Mouse (Mus musculus) CH12.LX (cell line): Measurements from ENCODE around the gene Ddx4. TPM values are rescaled to one million over a fixed set of nuclear protein-coding genes. Genes with fewer than 3 reads are reported as not detected.

Experiments used
- DNase-seq: peaks from one replicate; pipeline ENCODE4 v3.0.0-alpha.2; 2013; ENCODE audit errors: extremely low read depth
- H3K27ac ChIP-seq: 2 replicates; pipeline ENCODE4 v1.5.1; 2012; ENCODE audit warnings: low read depth, mild to moderate bottlenecking, control low read depth, moderate library complexity; ENCODE audit not compliant: insufficient read depth
- H3K27me3 ChIP-seq: replicated peaks from 2 replicates; pipeline ENCODE3; 2012; ENCODE audit warnings: inconsistent platforms
- H3K36me3 ChIP-seq, 2 experiments: replicated peaks in 1 of 2; 2 replicates each; pipeline versions ENCODE3 to v1.6.1; 2012; ENCODE audit warnings: inconsistent platforms in 1 of 2, low read length in 1 of 2, mild to moderate bottlenecking in 1 of 2, mixed read lengths in 1 of 2, moderate library complexity in 1 of 2; ENCODE audit not compliant: control insufficient read depth in 1 of 2, insufficient read depth in 1 of 2
- H3K4me1 ChIP-seq, 2 experiments: 2 replicates each; pipeline ENCODE4 v1.6.1; 2012; ENCODE audit warnings: inconsistent platforms in 1 of 2, moderate library complexity in 1 of 2; ENCODE audit not compliant: insufficient read depth in 2 of 2, control insufficient read depth in 1 of 2
- H3K4me2 ChIP-seq: 2 replicates; pipeline ENCODE4 v1.6.1; 2012; ENCODE audit warnings: low read depth, mild to moderate bottlenecking, control low read depth; ENCODE audit not compliant: poor library complexity, insufficient read depth, severe bottlenecking
- H3K4me3 ChIP-seq, 3 experiments: fragments of 150-350 bp in 1 of 3; sonication (generic) in 1 of 3; replicated peaks in 1 of 3; 2 replicates each; pipeline versions ENCODE3 to v1.5.1; 2011 to 2012; ENCODE audit warnings: low read depth in 2 of 3, low read length in 2 of 3, mild to moderate bottlenecking in 2 of 3, moderate library complexity in 2 of 3, control low read depth in 1 of 3, improper control_type of control experiment in 1 of 3, inconsistent platforms in 1 of 3, mixed read lengths in 1 of 3; ENCODE audit not compliant: poor library complexity in 1 of 3
- H3K79me2 ChIP-seq: replicated peaks from 2 replicates; pipeline ENCODE4 v1.6.1; 2012; ENCODE audit warnings: mild to moderate bottlenecking, moderate library complexity; ENCODE audit not compliant: control insufficient read depth, poor library complexity, insufficient read depth, severe bottlenecking; ENCODE audit errors: extremely low read depth
- H3K9ac ChIP-seq: 2 replicates; pipeline ENCODE4 v1.6.1; 2012; ENCODE audit warnings: low read depth, mild to moderate bottlenecking, control low read depth, moderate library complexity; ENCODE audit not compliant: insufficient read depth
- H3K9me3 ChIP-seq: replicated peaks from 2 replicates; pipeline ENCODE3; 2012; ENCODE audit warnings: low read length, inconsistent platforms, mixed read lengths
- BHLHE40 ChIP-seq: IDR thresholded peaks from 2 replicates; pipeline ENCODE4 v1.6.1; 2011; ENCODE audit warnings: mild to moderate bottlenecking, low read depth, low read length, improper control_type of control experiment
- CHD1 ChIP-seq: IDR thresholded peaks from 2 replicates; pipeline ENCODE4 v1.6.1; 2012; ENCODE audit warnings: low read depth, low read length, improper control_type of control experiment, inconsistent platforms
- CHD2 ChIP-seq: IDR thresholded peaks from 2 replicates; pipeline ENCODE4 v1.6.1; 2011; ENCODE audit warnings: low read length, improper control_type of control experiment
- CTCF ChIP-seq, 2 experiments: IDR thresholded peaks in 1 of 2; conservative IDR thresholded peaks in 1 of 2; 2 replicates each; pipeline ENCODE4 v1.5.1; 2011 to 2012; ENCODE audit warnings: low read depth in 2 of 2, low read length in 2 of 2, improper control_type of control experiment in 1 of 2, inconsistent platforms in 1 of 2, mild to moderate bottlenecking in 1 of 2, moderate library complexity in 1 of 2
- GABPA ChIP-seq: IDR thresholded peaks from 2 replicates; pipeline ENCODE4 v1.6.1; 2012; ENCODE audit warnings: low read depth, low read length, improper control_type of control experiment, inconsistent platforms; ENCODE audit not compliant: insufficient replicate concordance
- IRF4 ChIP-seq: IDR thresholded peaks from 2 replicates; pipeline ENCODE4 v1.6.1; 2014; ENCODE audit warnings: low read depth, mild to moderate bottlenecking, inconsistent platforms, low read length, improper control_type of control experiment
- JUND ChIP-seq: conservative IDR thresholded peaks from 2 replicates; pipeline ENCODE4 v1.6.1; 2011; ENCODE audit warnings: low read depth, low read length, improper control_type of control experiment
- KAT2A ChIP-seq: IDR thresholded peaks from 2 replicates; pipeline ENCODE4 v1.6.1; 2012; ENCODE audit warnings: low read length, improper control_type of control experiment, inconsistent platforms; ENCODE audit not compliant: insufficient replicate concordance
- MAX ChIP-seq: IDR thresholded peaks from 2 replicates; pipeline ENCODE4 v1.6.1; 2011; ENCODE audit warnings: low read length, improper control_type of control experiment
- MAZ ChIP-seq: IDR thresholded peaks from 2 replicates; pipeline ENCODE4 v1.6.1; 2012; ENCODE audit warnings: low read depth, mild to moderate bottlenecking, inconsistent platforms, low read length, improper control_type of control experiment, moderate library complexity
- NELFE ChIP-seq: IDR thresholded peaks from 2 replicates; pipeline ENCODE4 v1.6.1; 2011; ENCODE audit warnings: low read depth, low read length, improper control_type of control experiment
- PAX5 ChIP-seq: IDR thresholded peaks from 2 replicates; pipeline ENCODE4 v1.6.1; 2012; ENCODE audit warnings: low read length, inconsistent platforms, mixed read lengths
- POLR2A ChIP-seq: IDR thresholded peaks from 2 replicates; pipeline ENCODE4 v1.6.1; 2011; ENCODE audit warnings: low read depth, mild to moderate bottlenecking, improper control_type of control experiment, low read length
- POLR2AphosphoS2 ChIP-seq: IDR thresholded peaks from 2 replicates; pipeline ENCODE4 v1.6.1; 2011; ENCODE audit warnings: low read depth, low read length, improper control_type of control experiment
- RAD21 ChIP-seq: IDR thresholded peaks from 2 replicates; pipeline ENCODE4 v1.6.1; 2011; ENCODE audit warnings: low read depth, mild to moderate bottlenecking, low read length, improper control_type of control experiment, moderate library complexity
- RCOR1 ChIP-seq: conservative IDR thresholded peaks from 2 replicates; pipeline ENCODE4 v1.6.1; 2012; ENCODE audit warnings: low read depth, mild to moderate bottlenecking, inconsistent platforms, low read length, improper control_type of control experiment
- SMC3 ChIP-seq: IDR thresholded peaks from 2 replicates; pipeline ENCODE4 v1.6.1; 2011; ENCODE audit warnings: low read depth, low read length, improper control_type of control experiment
- TBP ChIP-seq: conservative IDR thresholded peaks from 2 replicates; pipeline ENCODE4 v1.6.1; 2011; ENCODE audit warnings: low read depth, low read length, improper control_type of control experiment
- USF1 ChIP-seq: IDR thresholded peaks from 2 replicates; pipeline ENCODE4 v1.6.1; 2014; ENCODE audit warnings: low read depth, mild to moderate bottlenecking, inconsistent platforms, low read length, improper control_type of control experiment
- USF2 ChIP-seq: conservative IDR thresholded peaks from 2 replicates; pipeline ENCODE4 v1.6.1; 2011; ENCODE audit warnings: low read depth, low read length, improper control_type of control experiment
- ZC3H11A ChIP-seq: IDR thresholded peaks from 2 replicates; pipeline ENCODE4 v1.6.1; 2012; ENCODE audit warnings: low read depth, mild to moderate bottlenecking, inconsistent platforms, low read length, improper control_type of control experiment
- ZKSCAN1 ChIP-seq: IDR thresholded peaks from 2 replicates; pipeline ENCODE4 v1.6.1; 2012; ENCODE audit warnings: low read depth, inconsistent platforms, low read length, improper control_type of control experiment, borderline replicate concordance
- ZNF384 ChIP-seq: IDR thresholded peaks from 2 replicates; pipeline ENCODE4 v1.6.1; 2012; ENCODE audit warnings: low read depth, low read length, improper control_type of control experiment, inconsistent platforms
- dilution Hi-C: fragments of 300-500 bp; cut with MboI; formaldehyde crosslinking; loops from 2 replicates; pipeline ENCODE4 v1.14.3; 2020; ENCODE audit warnings: low sequenced_read_pairs; ENCODE audit not compliant: extremely low pct_unique_long_range_greater_than_20kb, extremely low pct_ligation_motif_present
- in situ Hi-C: fragments of 300-500 bp; cut with MboI; formaldehyde crosslinking; loops from 3 replicates; pipeline ENCODE4 v1.14.3; 2019; ENCODE audit warnings: low sequenced_read_pairs, low pct_ligation_motif_present, low pct_unique_long_range_greater_than_20kb, mixed read lengths
- polyA plus RNA-seq: library from polyadenylated mRNA; unstranded; fragments of >175 nt; gene quantifications from 2 replicates; pipeline ENCODE4 v1.2.1, GENCODE M21; 2012; ENCODE audit warnings: low read depth; ENCODE audit not compliant: insufficient read length
- total RNA-seq, 2 experiments: library from RNA; depleted of rRNA; stranded (reverse); fragments of 300-350 nt in 1 of 2; fragments of >200 nt in 1 of 2; gene quantifications; 2 replicates each; pipeline ENCODE4 v1.2.3; 2012 to 2014

Gene Ddx4
- total and polyA plus RNA-seq, 3 experiments: 0.08 to 0.35 (median 0.27) TPM

DNA sequence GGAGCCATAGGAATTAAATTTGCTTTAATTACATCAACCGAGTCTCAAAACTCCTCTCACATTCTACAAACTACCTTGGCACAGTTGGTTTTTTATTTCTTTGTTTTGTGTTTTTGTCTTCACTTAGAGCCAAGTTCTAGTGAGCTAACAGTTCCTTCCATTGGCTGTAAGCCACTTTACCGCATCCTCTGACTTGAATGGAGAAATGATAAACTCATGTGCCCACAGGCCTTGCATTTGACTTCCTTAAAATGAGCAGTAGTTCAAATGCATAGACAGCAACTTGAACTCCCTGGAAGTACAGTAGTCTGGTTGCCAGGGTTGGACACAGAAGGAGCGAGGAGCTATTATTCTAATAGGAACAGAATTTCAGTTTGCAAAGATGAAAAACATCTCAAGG is 9.4 kb downstream of the Ddx4 start:
- Histone ChIP-seq H3K9me3 (no peaks in the 10 kb centered on the region), H3K27ac (no peak overlapping the region), H3K36me3 (no peaks in the 10 kb centered on the region), H3K79me2 (no peaks in the 10 kb centered on the region), H3K27me3 (no peaks in the 10 kb centered on the region), H3K4me3 (no peak overlapping the region), H3K9ac (no peak overlapping the region), H3K4me2 (no peak overlapping the region), H3K4me1 (no peaks in the 10 kb centered on the region)
- dilution Hi-C loops (no loop called here), in situ Hi-C loops (no loop called here)
- no peak for DNase-seq
- TF ChIP-seq ZKSCAN1 (no peak), KAT2A (no peak), BHLHE40 (no peak), USF1 (no peak), JUND (no peak), USF2 (no peak), MAZ (no peak), SMC3 (no peak), GABPA (no peak), CTCF (conservative IDR thresholded peaks at IDR 0.05 in 1 of 2, IDR thresholded peaks at IDR 0.05 in 1 of 2; ENCODE audit: low read depth in 2 of 2, low read length in 2 of 2) (no peak), ZNF384 (no peak), PAX5 (no peak), TBP (no peak), IRF4 (no peak), ZC3H11A (no peak), NELFE (no peak), POLR2A (no peak), CHD2 (no peak), RCOR1 (no peak)

DNA sequence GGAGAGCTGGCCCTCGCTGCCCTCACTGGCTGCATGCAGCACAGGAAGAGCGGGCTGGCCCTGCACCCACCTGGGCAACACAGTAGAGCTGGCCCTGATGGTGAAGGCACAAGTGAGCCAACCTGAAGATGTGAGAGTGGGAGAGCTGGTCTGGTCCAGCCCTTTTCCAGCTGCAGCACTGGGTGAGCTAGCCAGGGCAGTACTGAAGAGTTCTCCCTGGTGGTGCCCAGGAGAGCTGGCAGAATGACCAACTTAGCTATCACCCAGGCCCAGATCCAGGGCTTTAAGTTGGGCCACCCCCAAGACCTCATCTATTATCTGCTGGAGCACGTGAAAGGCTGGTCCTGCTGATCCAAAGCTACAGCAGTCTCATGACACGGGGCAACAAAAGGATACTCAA is 13.2 kb downstream of the Ddx4 start:
- in situ Hi-C loops: no loop called here
- H3K27me3 ChIP-seq: no peaks in the 10 kb centered on the region

More for the DNA sequence above, 13.2 kb downstream of the Ddx4 start:
- Histone ChIP-seq H3K9me3 (no peaks in the 10 kb centered on the region), H3K4me1 (peaks cover 4 to 20% of the 10 kb centered on the region in 2 experiments; a peak in 3 of 4 replicates), H3K79me2 (no peaks in the 10 kb centered on the region), H3K4me2 (no peak overlapping the region), H3K27ac (no peak overlapping the region), H3K36me3 (no peaks in the 10 kb centered on the region), H3K4me3 (no peak overlapping the region), H3K9ac (no peak overlapping the region)
- TF ChIP-seq MAZ (no peak), CHD1 (no peak), MAX (no peak), RAD21 (no peak), IRF4 (no peak), POLR2AphosphoS2 (no peak), SMC3 (no peak)
- no peak for DNase-seq
- dilution Hi-C loops: no loop called here
